ENCODE assay signal across 16 mouse cellular contexts in genomic region chr5:32121936-32122335, GRCm38 (mm10). TPM values are rescaled to one million over a fixed set of nuclear protein-coding genes. Genes with fewer than 3 reads are reported as not detected.
DNase-seq lines count a peak whose midpoint lies in the region; ATAC-seq and TF ChIP-seq lines count a peak whose summit lies in the region.
"Had no signal": no experiment of that assay in that cellular context is flagged by ENCODE, and none has a peak within 500 bp of the region (broad histone marks: within the 10 kb centered on the region; RNA-seq: fewer than 3 reads in every experiment).

No protein-coding gene starts in this region.

- peaks cover 6% of the 10 kb centered on the region; the same call in 1 of the 2 replicates for H3K4me1 ChIP-seq in lung, postnatal 0 days (ENCODE audit: insufficient read depth, low read depth, low read length)
- H3K4me1 ChIP-seq in embryonic facial prominence, embryonic 13.5 days, result peaks cover 35% of the 10 kb centered on the region

- TF ChIP-seq EP300 in lung, postnatal 0 days (IDR thresholded peaks at IDR 0.05), result no peak

- DNase-seq in lung, postnatal 0 days (ENCODE audit: low spot score), result no peak
- no peak for DNase-seq in lung, postnatal 25 days (ENCODE audit: low spot score)
- DNase-seq in urinary bladder, postnatal 36 days (ENCODE audit: low spot score in 2 of 2), result peak; percentile 80 to 82
- DNase-seq in adrenal gland, postnatal 36 days, result no peak
- DNase-seq in cerebellum, adult 11 months, result no peak
- DNase-seq: cerebellum, postnatal 25 days; heart, adult 2 months; kidney, postnatal 4 days; liver; lung, adult 2 months; right cerebral cortex, postnatal 25 days had no signal

- no peaks in the 10 kb centered on the region for H3K36me3 ChIP-seq in lung, postnatal 0 days (ENCODE audit: insufficient read depth, low read length)
- no peaks in the 10 kb centered on the region for H3K36me3 ChIP-seq in embryonic facial prominence, embryonic 13.5 days
- H3K36me3 ChIP-seq: forebrain, embryonic 10.5 days had no signal

- no peak overlapping the region for H3K4me2 ChIP-seq in lung, postnatal 0 days (replicated peaks; ENCODE audit: low read depth, low read length)
- 0 out of 2 replicates have a peak overlapping the region, but pooled peaks have one; percentile 14 for H3K4me2 ChIP-seq in embryonic facial prominence, embryonic 13.5 days

- peak; percentile 27; the same call in 1 of the 2 replicates for ATAC-seq in lung, postnatal 0 days
- no peak for ATAC-seq in embryonic facial prominence, embryonic 13.5 days (ENCODE audit: insufficient number of reproducible peaks, insufficient read depth, low FRiP score, low TSS enrichment, low read depth)
- peak; percentile 61 for ATAC-seq in megakaryocyte progenitor cell, adult 5-6 weeks (replicated peaks; ENCODE audit: poor library complexity)
- ATAC-seq: activated CD4-positive, CD25-positive, alpha-beta regulatory T cell, adult 4 months; Patski had no signal

- 82% methylated on average over 6 of the region's 6 CpGs for WGBS in lung, postnatal 0 days
- 60% methylated on average over 6 of the region's 6 CpGs for WGBS in embryonic facial prominence, embryonic 13.5 days

- TF ChIP-seq CTCF in lung, postnatal 0 days (IDR thresholded peaks at IDR 0.05), result no peak

- H3K9ac ChIP-seq in lung, postnatal 0 days (replicated peaks; ENCODE audit: low read depth), result no peak overlapping the region
- H3K9ac ChIP-seq in embryonic facial prominence, embryonic 13.5 days, result no peak overlapping the region

- H3K4me3 ChIP-seq in lung, postnatal 0 days (ENCODE audit: low read depth, low read length), result no peak overlapping the region
- no peak overlapping the region for H3K4me3 ChIP-seq in embryonic facial prominence, embryonic 13.5 days
- H3K4me3 ChIP-seq: forebrain, embryonic 10.5 days; heart, adult 2 months had no signal

- no peaks in the 10 kb centered on the region for H3K9me3 ChIP-seq in lung, postnatal 0 days (ENCODE audit: low read length)
- H3K9me3 ChIP-seq in embryonic facial prominence, embryonic 13.5 days, result no peaks in the 10 kb centered on the region
- H3K9me3 ChIP-seq: forebrain, embryonic 10.5 days had no signal

- no peaks in the 10 kb centered on the region for H3K27me3 ChIP-seq in lung, postnatal 0 days (replicated peaks; ENCODE audit: insufficient read depth, low read length)
- H3K27me3 ChIP-seq in embryonic facial prominence, embryonic 13.5 days, result no peaks in the 10 kb centered on the region
- H3K27me3 ChIP-seq: Patski had no signal

- no peak overlapping the region for H3K27ac ChIP-seq in lung, postnatal 0 days (ENCODE audit: low read length)
- peak overlapping the region; percentile 77 for H3K27ac ChIP-seq in embryonic facial prominence, embryonic 13.5 days
- H3K27ac ChIP-seq: forebrain, embryonic 10.5 days; heart, adult 2 months had no signal

RNA-seq across cellular contexts. Expression of gene Fosl2, which starts 13.7 kb away (rescaled TPM):
- polyA plus RNA-seq in lung, postnatal 0 days (2015; fragmentation: Nextera tagmentation; extraction: Ambion mirVana), result 7.9 and 8.9 TPM in 2 replicates
- polyA plus RNA-seq in embryonic facial prominence, embryonic 13.5 days (2015; fragmentation: Nextera tagmentation; extraction: Ambion mirVana), result 6.9 and 7.0 TPM in 2 replicates
- 20.8 and 25.2 TPM in 2 replicates for total RNA-seq in megakaryocyte progenitor cell, adult 5-6 weeks (2015)
- 11.7 and 12.1 TPM in 2 replicates for total RNA-seq in megakaryocyte progenitor cell, adult 5-6 weeks (2017)
- total RNA-seq in adrenal gland, postnatal 36 days (2021), result 100 to 1,000 TPM; 450 to 501 TPM

Comparison
In these comparisons a context has a peak if more than half of its experiments do, and no peak if none do; other contexts are left out.
1. DNase-seq: peak in urinary bladder, postnatal 36 days (2 of 2); none in lung, postnatal 0 days (single experiment), lung, postnatal 25 days (single experiment), adrenal gland, postnatal 36 days (0 of 2) and cerebellum, adult 11 months (single experiment).
2. RNA of gene Fosl2, which starts 13.7 kb away (total RNA-seq): 450 to 501 TPM in adrenal gland, postnatal 36 days; 11.7 to 25.2 TPM in megakaryocyte progenitor cell, adult 5-6 weeks; every median in the first group is over 10 times any median in the second.